Mouse (Mus musculus): ENCODE measurements around the gene Rps18.
"Not testable (repeated sequence)": the region's sequence is repeated elsewhere in the genome, so short reads cannot be mapped to it uniquely, and the experiment has no call there.

The Rps18 gene

DNA sequence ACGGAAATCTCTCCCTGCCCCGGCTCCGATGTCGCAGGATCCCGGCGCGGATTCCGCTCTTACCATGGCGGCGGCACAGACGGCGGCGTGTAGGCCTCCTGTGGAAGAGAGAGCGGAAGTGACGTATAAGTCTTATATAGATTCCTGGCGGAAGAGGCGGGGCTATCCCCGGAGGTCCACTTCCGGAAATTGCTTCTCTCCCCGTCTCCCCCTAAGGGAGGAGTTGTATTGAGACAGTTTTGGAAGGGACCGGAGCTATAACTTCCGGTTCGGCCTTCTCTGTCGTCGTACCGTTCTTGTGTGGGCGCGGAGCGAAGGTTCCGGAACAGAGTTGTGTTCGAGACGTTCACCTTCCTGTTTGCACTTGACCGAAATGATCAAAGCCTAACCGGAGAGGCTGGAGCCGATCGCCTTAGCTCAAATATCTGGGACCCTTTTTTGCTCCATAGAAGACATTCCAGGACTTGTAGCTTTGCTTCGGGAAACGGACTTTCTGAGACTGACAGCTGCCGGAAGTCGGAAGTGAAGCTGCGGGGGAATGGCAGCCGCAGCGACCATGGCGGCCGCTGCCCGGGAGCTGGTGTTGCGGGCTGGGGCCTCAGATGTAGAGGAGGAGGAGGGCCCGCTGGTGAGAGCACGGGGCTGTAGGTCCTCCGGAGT lies at the start of gene Rps18, which contains the start of gene Vps52:
Gene Rps18 (minus strand): TSS at position 447 of the 660 bp plus-strand sequence.
Gene Vps52 (plus strand): TSS at position 258 of the 660 bp plus-strand sequence.
- peak; percentile 99 for DNase-seq (ENCODE audit: low read depth)

- peak; percentile 82 for DNase-seq (ENCODE audit: low read depth)
Observed at GRCm38 (mm10) chr17:34003426-34003825, 47.6 kb upstream of the Rps18 start.

DNA sequence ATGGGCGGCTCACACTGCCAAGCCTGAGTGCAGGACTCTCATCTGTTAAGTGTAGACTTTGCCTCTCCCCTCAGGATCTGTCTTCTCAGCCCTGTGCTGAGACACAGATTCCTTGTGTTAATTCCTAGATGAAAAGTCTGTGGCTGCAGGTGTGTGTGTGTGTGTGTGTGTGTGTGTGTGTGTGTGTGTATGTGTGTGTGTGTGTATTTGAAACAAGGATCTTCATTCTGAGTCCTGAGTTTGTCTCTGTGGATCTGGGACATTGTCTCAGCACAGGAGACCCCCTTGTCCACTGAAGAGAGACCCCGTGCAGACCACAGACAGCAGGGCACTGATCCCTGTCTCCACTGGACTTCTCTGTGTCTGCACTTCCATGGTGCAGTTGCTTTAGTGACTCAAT lies 45.0 kb upstream of the Rps18 start:
- DNase-seq (ENCODE audit: low read depth), result peak; percentile 52

- DNase-seq (ENCODE audit: low read depth), result peak; percentile 99
Observed at GRCm38 (mm10) chr17:34000150-34000537, 44.3 kb upstream of the Rps18 start, which contains the start of gene H2-K1. H2-K1 (minus strand) TSS chr17:34000347.

- peak; percentile 72 for DNase-seq (ENCODE audit: low read depth)
Observed at GRCm38 (mm10) chr17:33999341-34000149, 43.7 kb upstream of the Rps18 start.

- DNase-seq (ENCODE audit: low read depth), result peak; percentile 76
Observed at GRCm38 (mm10) chr17:33998697-33999096, 42.9 kb upstream of the Rps18 start.

GRCm38 (mm10) chr17:33997025-33997424 lies 41.2 kb upstream of the Rps18 start:
- DNase-seq (ENCODE audit: low read depth), result not testable (repeated sequence)

GRCm38 (mm10) chr17:33995651-33996050 lies 39.9 kb upstream of the Rps18 start:
- DNase-seq (ENCODE audit: low read depth), result no peak

GRCm38 (mm10) chr17:33994959-33995358 lies 39.2 kb upstream of the Rps18 start:
- DNase-seq (ENCODE audit: low read depth), result peak; percentile 49

- peak; percentile 92 for DNase-seq (ENCODE audit: low read depth)
Observed at GRCm38 (mm10) chr17:33991788-33992664, 36.2 kb upstream of the Rps18 start.

- peak; percentile 87 for DNase-seq (ENCODE audit: low read depth)
Observed at GRCm38 (mm10) chr17:33982136-33982535, 26.3 kb upstream of the Rps18 start.

GRCm38 (mm10) chr17:33981192-33981909 lies 25.6 kb upstream of the Rps18 start:
- DNase-seq (ENCODE audit: low read depth), result peak; percentile 98

DNA sequence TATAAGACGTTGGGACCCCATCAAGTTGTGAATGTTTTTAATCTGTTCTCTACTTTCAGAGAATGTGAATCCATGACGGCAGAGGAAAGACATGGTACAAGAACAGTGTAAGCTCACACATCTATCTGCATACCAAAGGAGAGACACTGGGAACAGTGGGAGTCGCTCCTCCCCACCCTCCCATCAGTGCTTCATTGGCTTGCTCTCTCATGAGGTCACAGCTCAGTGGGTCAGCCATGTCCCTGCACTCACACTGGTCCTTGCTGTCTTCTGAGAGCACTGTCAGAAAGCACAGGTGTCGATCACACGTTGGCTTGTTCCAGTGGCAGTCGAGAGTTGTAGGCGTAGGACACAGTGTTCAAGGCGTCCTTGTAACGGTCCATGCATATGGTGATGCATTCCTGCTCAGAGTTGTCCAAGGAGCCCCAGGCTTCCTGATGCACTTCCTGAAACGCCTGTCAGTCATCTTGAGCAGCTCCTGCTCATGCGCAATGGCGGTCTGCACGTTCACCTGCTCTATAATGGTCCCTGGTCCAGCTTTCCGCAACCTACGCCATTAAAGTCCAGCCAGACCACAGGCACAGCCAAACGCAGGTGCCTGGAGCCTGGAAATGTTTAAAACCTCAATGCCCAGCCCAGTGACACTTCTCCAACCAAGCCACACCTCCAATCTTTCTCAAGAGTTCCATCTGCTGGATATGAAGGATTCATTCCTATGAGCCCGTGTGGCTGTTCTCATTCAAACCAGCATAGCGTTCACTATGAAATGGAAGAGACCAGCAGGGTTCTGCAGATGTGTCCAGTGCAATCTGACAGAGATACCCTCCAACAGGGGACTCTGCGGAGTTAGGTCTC lies 24.6 kb upstream of the Rps18 start:
- DNase-seq (ENCODE audit: low read depth), result no peak

GRCm38 (mm10) chr17:33979512-33980050 lies 23.8 kb upstream of the Rps18 start:
- DNase-seq (ENCODE audit: low read depth), result no peak

GRCm38 (mm10) chr17:33978631-33979031 lies 22.8 kb upstream of the Rps18 start:
- peak; percentile 86 for DNase-seq (ENCODE audit: low read depth)

DNA sequence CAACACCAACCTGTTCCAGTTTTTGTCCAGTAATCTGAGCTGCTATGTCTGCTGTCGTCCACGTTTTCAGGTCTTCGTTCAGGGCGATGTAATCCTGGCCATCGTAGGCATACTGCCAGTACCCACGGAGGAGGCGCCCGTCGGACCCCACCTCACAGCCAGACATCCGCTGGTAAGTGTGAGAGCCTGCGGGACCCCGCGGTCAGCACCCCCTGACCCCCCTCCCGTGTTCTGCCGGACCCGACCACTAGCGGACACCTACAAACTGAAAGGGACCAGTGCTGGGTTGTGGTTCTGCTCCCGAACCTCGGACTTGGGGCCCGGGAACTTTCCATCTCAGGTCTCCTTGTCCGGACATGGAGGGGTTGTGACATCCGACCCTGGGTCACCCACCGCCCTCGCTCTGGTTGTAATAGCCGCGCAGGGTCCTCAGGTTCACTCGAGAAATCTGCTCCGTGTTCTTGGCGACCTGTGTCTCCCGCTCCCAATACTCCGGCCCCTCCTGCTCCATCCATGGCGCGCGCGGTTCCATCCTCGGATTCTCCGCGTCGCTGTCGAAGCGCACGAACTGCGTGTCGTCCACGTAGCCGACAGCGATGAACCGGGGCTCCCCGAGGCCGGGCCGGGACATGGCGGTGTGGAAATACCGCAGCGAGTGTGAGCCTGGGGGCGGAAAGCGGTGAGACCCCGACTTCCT lies 22.2 kb upstream of the Rps18 start:
- no peak for DNase-seq (ENCODE audit: low read depth)

- DNase-seq (ENCODE audit: low read depth), result no peak
Observed at GRCm38 (mm10) chr17:33973572-33973971, 17.8 kb upstream of the Rps18 start.

- DNase-seq (ENCODE audit: low read depth), result no peak
Observed at GRCm38 (mm10) chr17:33972691-33973090, 16.9 kb upstream of the Rps18 start.

DNA sequence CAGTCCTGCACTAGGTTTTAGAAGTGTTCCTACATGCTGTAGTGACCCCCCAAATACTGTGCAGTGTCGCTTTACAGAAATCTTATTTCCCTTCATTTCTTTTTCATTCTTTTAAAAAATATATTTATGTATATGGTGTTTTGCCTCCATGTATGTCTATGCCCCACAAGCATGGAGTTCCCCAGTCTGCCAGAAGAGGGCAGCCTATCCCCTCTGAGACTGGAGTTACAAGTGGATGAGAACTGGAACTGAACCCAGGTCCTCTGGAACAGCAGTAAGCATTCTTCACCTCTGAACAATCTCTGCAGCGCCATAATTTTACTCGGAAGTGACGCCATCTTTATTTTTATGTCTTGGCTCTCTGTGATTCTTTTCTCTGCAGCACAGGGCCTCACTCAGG lies 13.6 kb upstream of the Rps18 start:
- DNase-seq (ENCODE audit: low read depth), result peak; percentile 53

DNA sequence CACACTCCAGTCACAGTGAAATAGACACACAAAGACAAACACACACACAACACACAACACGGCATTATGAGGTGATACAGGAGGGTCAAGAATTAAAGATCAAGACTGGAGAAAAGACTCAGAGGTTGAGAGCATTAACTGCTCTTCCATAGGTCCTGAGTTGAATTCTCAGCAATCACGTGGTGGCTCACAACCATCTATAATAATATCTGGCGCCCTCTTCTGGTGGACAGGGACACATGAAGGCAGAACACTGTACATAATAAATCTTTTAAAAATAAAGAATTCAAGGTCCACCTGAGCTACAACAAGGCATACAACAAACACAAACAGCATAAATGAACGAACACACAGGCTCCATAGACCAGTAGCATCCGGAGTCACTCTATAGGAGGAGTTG lies 13.1 kb upstream of the Rps18 start:
- peak; percentile 88 for DNase-seq (ENCODE audit: low read depth)

Measured in naive thymus-derived CD4-positive, alpha-beta T cell, adult 2 months (primary cell).